Mouse (Mus musculus) spleen, postnatal 36 days (tissue): ENCODE measurements at regions not wholly inside any gene's neighbourhood (a gene's known extent, or its start where the extent isn't known, plus 50 kb on each side); places are given as distances from the start of the nearest gene placed in this dataset.
A peak's percentile ranks its signal among the peaks of the same experiment; 100 is the strongest.

Experiments
- DNase-seq, 2 experiments: peaks; one replicate each; pipeline ENCODE4 v3.0.0; 2022; ENCODE audit warnings: low spot score in 2 of 2, mixed read lengths in 1 of 2

- DNase-seq: no peak
Measured at GRCm38 (mm10) chr10:97245674-97246073, 233.7 kb upstream of the Dcn start.

GRCm38 (mm10) chr10:97248522-97248921 lies 230.9 kb upstream of the Dcn start:
- DNase-seq: no peak

- no peak for DNase-seq
Measured at GRCm38 (mm10) chr10:97249760-97250159, 229.6 kb upstream of the Dcn start.

- no peak for DNase-seq
Measured at GRCm38 (mm10) chr10:97250167-97250566, 229.2 kb upstream of the Dcn start.

- no peak for DNase-seq
Measured at GRCm38 (mm10) chr10:97265959-97266517, 213.4 kb upstream of the Dcn start.

- no peak for DNase-seq
Measured at GRCm38 (mm10) chr10:97282416-97282815, 197.0 kb upstream of the Dcn start.

GRCm38 (mm10) chr10:97282841-97283496 lies 196.4 kb upstream of the Dcn start:
- DNase-seq: no peak

- no peak for DNase-seq
Measured at GRCm38 (mm10) chr10:97304791-97305355, 174.5 kb upstream of the Dcn start.

- no peak for DNase-seq
Measured at GRCm38 (mm10) chr10:97309580-97309979, 169.8 kb upstream of the Dcn start.

- peak; percentile 68 to 75 for DNase-seq
Measured at GRCm38 (mm10) chr10:97312509-97312908, 166.9 kb upstream of the Dcn start.

- DNase-seq: peak; percentile 88 to 94
Measured at GRCm38 (mm10) chr10:97312978-97313377, 166.4 kb upstream of the Dcn start.

- DNase-seq: peak; percentile 92 to 93
Measured at GRCm38 (mm10) chr10:97313407-97313901, 166.0 kb upstream of the Dcn start.

GRCm38 (mm10) chr10:97332639-97333038 lies 146.8 kb upstream of the Dcn start:
- no peak for DNase-seq

- DNase-seq: peak; percentile 21 to 28
Measured at GRCm38 (mm10) chr10:97334044-97334443, 145.4 kb upstream of the Dcn start.

- DNase-seq: no peak
Measured at GRCm38 (mm10) chr10:97334606-97335150, 144.7 kb upstream of the Dcn start.

GRCm38 (mm10) chr10:97338033-97338692 lies 141.2 kb upstream of the Dcn start:
- peak in 1 of 2 experiments; percentile 18 for DNase-seq

GRCm38 (mm10) chr10:97339866-97340706 lies 139.3 kb upstream of the Dcn start:
- no peak for DNase-seq

- DNase-seq: peak; percentile 31 to 54
Measured at GRCm38 (mm10) chr10:97345347-97345746, 134.1 kb upstream of the Dcn start.

GRCm38 (mm10) chr10:97346949-97347348 lies 132.5 kb upstream of the Dcn start:
- DNase-seq: no peak

GRCm38 (mm10) chr10:97368625-97369024 lies 110.8 kb upstream of the Dcn start:
- DNase-seq: no peak

- peak in 1 of 2 experiments; percentile 17 for DNase-seq
Measured at GRCm38 (mm10) chr10:97375824-97376223, 103.6 kb upstream of the Dcn start.
